Mouse (Mus musculus) kidney, adult 9 months (tissue): ENCODE results near the gene Madcam1.

Source experiments
- DNase-seq: peaks from one replicate; pipeline ENCODE4 v3.0.0; 2022

Madcam1 gene

GRCm38 (mm10) chr10:79712499-79713126, 48.3 kb downstream of the Madcam1 start:
- peak; percentile 79 for DNase-seq

- DNase-seq: no peak
Measured at GRCm38 (mm10) chr10:79713163-79713562, 48.8 kb downstream of the Madcam1 start.

- DNase-seq: no peak
Measured at GRCm38 (mm10) chr10:79714996-79715395, 50.6 kb downstream of the Madcam1 start.

GRCm38 (mm10) chr10:79716254-79716987, 52.1 kb downstream of the Madcam1 start, which contains the start of gene Hcn2:
Gene Hcn2 (plus strand): TSS chr10:79716634.
- no peak for DNase-seq

- no peak for DNase-seq
Measured at GRCm38 (mm10) chr10:79716988-79717355, 52.6 kb downstream of the Madcam1 start.

GRCm38 (mm10) chr10:79717640-79718357, 53.4 kb downstream of the Madcam1 start:
- peak; percentile 75 for DNase-seq
